Mouse (Mus musculus) forebrain, embryonic 13.5 days (tissue): ENCODE data around the gene Ppara. TPM values are rescaled to one million over a fixed set of nuclear protein-coding genes. Genes with fewer than 3 reads are reported as not detected.

ENCODE experiments used
- ATAC-seq: fragments of 200-750 bp; cut with Nextera tagmentation; 2 replicates; pipeline ENCODE4 v1.8.0; 2017
- H3K27ac ChIP-seq: fragments of 300-500 bp; sonication (generic); 2 replicates; pipeline ENCODE4 v1.5.1; 2015; ENCODE audit warnings: inconsistent platforms, mild to moderate bottlenecking, moderate library complexity
- H3K27me3 ChIP-seq: fragments of 300-500 bp; sonication (generic); 2 replicates; pipeline ENCODE4 v1.6.1; 2015; ENCODE audit warnings: mild to moderate bottlenecking, inconsistent platforms
- H3K36me3 ChIP-seq: fragments of 300-500 bp; sonication (generic); 2 replicates; pipeline ENCODE4 v1.6.1; 2015; ENCODE audit warnings: mild to moderate bottlenecking, inconsistent platforms; ENCODE audit not compliant: poor library complexity, severe bottlenecking
- H3K4me1 ChIP-seq: fragments of 300-500 bp; sonication (generic); 2 replicates; pipeline ENCODE4 v1.6.1; 2015; ENCODE audit warnings: inconsistent platforms
- H3K4me2 ChIP-seq: fragments of 300-500 bp; sonication (generic); 2 replicates; pipeline ENCODE4 v1.6.1; 2015; ENCODE audit warnings: inconsistent platforms, mild to moderate bottlenecking, moderate library complexity
- H3K4me3 ChIP-seq: fragments of 300-500 bp; sonication (generic); 2 replicates; pipeline ENCODE4 v1.5.1; 2015; ENCODE audit warnings: mild to moderate bottlenecking, inconsistent platforms
- H3K9ac ChIP-seq: fragments of 300-500 bp; sonication (generic); 2 replicates; pipeline ENCODE4 v1.6.1; 2015; ENCODE audit warnings: mild to moderate bottlenecking, inconsistent platforms
- H3K9me3 ChIP-seq: fragments of 300-500 bp; sonication (generic); replicated peaks from 2 replicates; pipeline ENCODE4 v1.6.1; 2016; ENCODE audit warnings: inconsistent platforms
- WGBS: fragments of 180-500 bp; shearing (Covaris S2); methylation state at CpG from one replicate; pipeline ENCODE4 v1.1.7; 2015; 5-methylcytosine and 5-hydroxymethylcytosine counted together
- polyA plus RNA-seq: library from polyadenylated mRNA; unstranded; fragments of >200 nt; fragmentation: Nextera tagmentation; extraction: Ambion mirVana; gene quantifications from 2 replicates; pipeline ENCODE4 v1.2.1, GENCODE M21; 2015

Ppara gene
- polyA plus RNA-seq, 1 experiment from 2014 or later: 0.63 TPM

GRCm38 (mm10) chr15:85733686-85734085, 1.1 kb upstream of the Ppara start:
- Histone ChIP-seq H3K9me3 (no peaks in the 10 kb centered on the region), H3K4me1 (peaks cover 17% of the 10 kb centered on the region), H3K27ac (no peak overlapping the region), H3K4me2 (no peak overlapping the region), H3K9ac (no peak overlapping the region), H3K27me3 (peaks cover 68% of the 10 kb centered on the region), H3K4me3 (no peak overlapping the region), H3K36me3 (no peaks in the 10 kb centered on the region)
- WGBS: 91% methylated on average over 2 of the region's 2 CpGs
- no peak for ATAC-seq

DNA sequence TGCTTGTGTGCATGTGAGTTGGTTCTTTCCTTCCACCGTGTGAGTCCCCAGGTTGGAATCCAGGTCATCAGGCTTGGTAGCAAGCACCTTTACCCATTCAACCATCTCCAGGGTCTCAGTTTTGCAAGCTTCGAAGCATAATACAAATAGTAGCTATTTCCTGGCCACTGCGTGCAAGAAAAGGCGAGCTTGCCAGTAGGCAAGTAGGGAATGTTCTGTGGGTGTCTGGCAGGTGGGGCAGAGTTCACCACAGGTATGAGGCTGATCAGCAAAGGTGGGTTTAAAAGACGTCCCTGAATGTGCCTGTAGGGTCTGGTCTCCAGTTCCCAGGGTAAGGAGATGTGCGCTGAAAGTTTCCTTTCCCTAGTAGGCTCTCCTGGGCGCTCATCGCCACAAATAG, 635 bp upstream of the Ppara start:
- Histone ChIP-seq H3K4me2 (peak overlapping the region; percentile 89; the same call in 1 of the 2 replicates), H3K36me3 (no peaks in the 10 kb centered on the region), H3K4me3 (no peak overlapping the region; the same call in 1 of the 2 replicates), H3K9me3 (no peaks in the 10 kb centered on the region), H3K27me3 (peaks cover 68% of the 10 kb centered on the region), H3K27ac (no peak overlapping the region), H3K4me1 (peaks cover 17% of the 10 kb centered on the region), H3K9ac (no peak overlapping the region)
- no peak for ATAC-seq
- 40% methylated on average over 8 of the region's 8 CpGs for WGBS

GRCm38 (mm10) chr15:85735063-85735835, 466 bp downstream of the Ppara start:
- H3K9me3 ChIP-seq: no peaks in the 10 kb centered on the region
- peaks cover 75% of the 10 kb centered on the region for H3K27me3 ChIP-seq
- H3K27ac ChIP-seq: no peak overlapping the region
- H3K36me3 ChIP-seq: no peaks in the 10 kb centered on the region
- H3K9ac ChIP-seq: peak overlapping the region; percentile 60
- under 1% methylated on average over 68 of the region's 78 CpGs for WGBS
- peak overlapping the region; percentile 89 for H3K4me2 ChIP-seq
- peak; percentile 88 for ATAC-seq
- H3K4me1 ChIP-seq: peaks cover 17% of the 10 kb centered on the region
- H3K4me3 ChIP-seq: peak overlapping the region; percentile 61

GRCm38 (mm10) chr15:85735836-85736190, 1.0 kb downstream of the Ppara start:
- Histone ChIP-seq H3K27ac (no peak overlapping the region), H3K4me1 (peaks cover 17% of the 10 kb centered on the region), H3K9ac (peak overlapping the region; percentile 60), H3K36me3 (no peaks in the 10 kb centered on the region), H3K9me3 (no peaks in the 10 kb centered on the region), H3K4me2 (peak overlapping the region; percentile 89), H3K4me3 (peak overlapping the region; percentile 61), H3K27me3 (peaks cover 76% of the 10 kb centered on the region)
- no peak for ATAC-seq
- WGBS: under 1% methylated on average over 25 of the region's 25 CpGs

DNA sequence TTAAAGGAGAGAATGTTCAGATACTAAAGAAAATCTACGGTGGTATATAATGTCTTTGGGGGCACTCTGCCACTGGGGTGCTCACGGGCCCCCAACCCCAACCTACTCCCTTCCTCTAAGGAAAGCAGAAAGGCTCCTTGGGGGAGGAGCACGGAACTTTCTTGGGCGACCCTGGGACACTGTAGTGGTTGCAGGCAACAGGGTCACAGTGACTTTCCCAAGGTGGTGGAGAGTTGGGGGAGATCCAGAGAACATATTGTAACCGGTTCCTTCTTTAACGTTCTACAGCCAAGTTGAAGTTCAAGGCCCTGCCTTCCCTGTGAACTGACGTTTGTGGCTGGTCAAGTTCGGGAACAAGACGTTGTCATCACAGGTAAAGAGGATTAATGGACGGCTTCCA, 1.7 kb downstream of the Ppara start:
- H3K27ac ChIP-seq: no peak overlapping the region
- WGBS: 54% methylated on average over 10 of the region's 10 CpGs
- H3K9ac ChIP-seq: no peak overlapping the region
- no peaks in the 10 kb centered on the region for H3K9me3 ChIP-seq
- H3K4me3 ChIP-seq: no peak overlapping the region
- no peak overlapping the region for H3K4me2 ChIP-seq
- peaks cover 17% of the 10 kb centered on the region for H3K4me1 ChIP-seq
- H3K27me3 ChIP-seq: peaks cover 76% of the 10 kb centered on the region
- no peak for ATAC-seq
- no peaks in the 10 kb centered on the region for H3K36me3 ChIP-seq

DNA sequence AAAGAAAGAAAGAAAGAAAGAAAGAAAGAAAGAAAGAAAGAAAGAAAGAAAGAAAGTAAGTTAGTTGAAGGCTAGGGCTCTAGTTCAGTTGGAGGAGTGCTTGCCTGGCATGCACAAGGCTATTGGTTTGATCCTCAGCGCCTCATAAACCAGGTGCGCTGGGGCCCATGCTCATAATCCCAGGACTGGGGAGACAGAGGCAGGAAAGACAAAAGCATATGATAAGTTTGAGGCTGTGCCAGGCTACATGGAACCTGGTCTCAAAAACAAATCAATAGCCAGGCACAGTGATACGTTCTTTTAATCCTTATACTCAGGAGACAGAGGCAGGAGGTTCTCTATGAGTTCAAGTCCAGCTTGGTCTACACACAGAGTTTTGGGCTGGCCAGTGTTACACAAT, 3.6 kb downstream of the Ppara start:
- Histone ChIP-seq H3K36me3 (no peaks in the 10 kb centered on the region), H3K27me3 (peaks cover 58% of the 10 kb centered on the region), H3K4me2 (no peak overlapping the region), H3K9ac (no peak overlapping the region), H3K27ac (no peak overlapping the region), H3K4me3 (no peak overlapping the region), H3K9me3 (no peaks in the 10 kb centered on the region), H3K4me1 (peaks cover 17% of the 10 kb centered on the region)
- no peak for ATAC-seq
- 83% methylated on average over 3 of the region's 3 CpGs for WGBS

DNA sequence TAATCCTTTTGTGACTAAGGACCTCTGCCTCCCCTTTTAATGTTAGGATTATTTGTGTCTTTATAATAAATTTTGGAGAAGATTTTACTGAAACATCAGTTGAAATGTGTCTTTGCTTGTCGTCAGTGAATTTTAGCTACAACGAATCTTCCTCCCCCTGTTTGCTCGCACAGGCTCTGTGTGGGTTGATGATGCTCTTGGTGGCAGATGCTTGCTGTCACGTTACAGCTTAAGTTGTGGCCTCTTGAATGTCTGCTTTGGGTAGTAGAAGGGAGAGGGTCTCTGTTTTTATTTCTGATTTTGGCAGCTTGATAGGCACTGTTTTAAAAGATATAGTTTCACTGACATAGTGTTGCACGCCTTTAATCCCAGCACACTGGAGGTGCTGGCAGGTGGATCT, 4.2 kb downstream of the Ppara start:
- Histone ChIP-seq H3K36me3 (no peaks in the 10 kb centered on the region), H3K4me1 (peaks cover 17% of the 10 kb centered on the region), H3K4me3 (no peak overlapping the region), H3K9ac (no peak overlapping the region), H3K27ac (no peak overlapping the region), H3K27me3 (peaks cover 52% of the 10 kb centered on the region), H3K9me3 (no peaks in the 10 kb centered on the region), H3K4me2 (no peak overlapping the region)
- ATAC-seq: no peak
- 73% methylated on average over 5 of the region's 5 CpGs for WGBS

DNA sequence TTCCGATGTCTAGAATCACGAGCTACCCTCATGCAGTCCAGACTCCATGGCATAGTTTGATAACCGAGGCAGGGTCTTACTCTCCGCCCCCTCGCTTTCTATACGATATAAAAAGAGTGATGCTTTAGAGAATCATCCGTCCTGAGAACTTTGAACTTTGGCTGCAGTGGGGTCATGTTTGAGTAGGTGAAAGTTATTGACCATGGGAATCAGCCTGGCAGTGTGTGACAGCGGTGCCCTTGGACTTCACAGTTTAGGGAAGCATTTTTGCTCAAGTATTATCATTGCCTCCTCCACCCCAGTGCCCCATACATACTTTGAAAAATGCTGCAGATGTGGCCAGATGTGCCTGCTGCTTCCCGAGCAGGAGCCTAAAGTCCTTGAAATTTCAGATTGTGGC, 7.8 kb downstream of the Ppara start:
- Histone ChIP-seq H3K27ac (no peak overlapping the region), H3K4me3 (no peak overlapping the region), H3K9me3 (no peaks in the 10 kb centered on the region), H3K4me2 (no peak overlapping the region), H3K9ac (no peak overlapping the region), H3K4me1 (no peaks in the 10 kb centered on the region), H3K27me3 (peaks cover 16% of the 10 kb centered on the region), H3K36me3 (no peaks in the 10 kb centered on the region)
- ATAC-seq: no peak
- 90% methylated on average over 9 of the region's 9 CpGs for WGBS

- Histone ChIP-seq H3K9ac (no peak overlapping the region), H3K27ac (no peak overlapping the region), H3K36me3 (no peaks in the 10 kb centered on the region), H3K4me1 (no peaks in the 10 kb centered on the region), H3K4me3 (no peak overlapping the region), H3K27me3 (peaks cover 14% of the 10 kb centered on the region), H3K9me3 (no peaks in the 10 kb centered on the region), H3K4me2 (no peak overlapping the region)
- WGBS: 76% methylated on average over 3 of the region's 3 CpGs
- no peak for ATAC-seq
Observed at GRCm38 (mm10) chr15:85743946-85744345, 9.2 kb downstream of the Ppara start.

- Histone ChIP-seq H3K9me3 (no peaks in the 10 kb centered on the region), H3K4me1 (no peaks in the 10 kb centered on the region), H3K27ac (no peak overlapping the region), H3K36me3 (no peaks in the 10 kb centered on the region), H3K4me3 (no peak overlapping the region), H3K9ac (no peak overlapping the region), H3K4me2 (no peak overlapping the region), H3K27me3 (no peaks in the 10 kb centered on the region; the same call in 1 of the 2 replicates)
- WGBS: 73% methylated on average over 8 of the region's 8 CpGs
- ATAC-seq: no peak
Observed at GRCm38 (mm10) chr15:85746178-85746577, 11.4 kb downstream of the Ppara start.

GRCm38 (mm10) chr15:85746671-85747070, 11.9 kb downstream of the Ppara start:
- Histone ChIP-seq H3K4me1 (no peaks in the 10 kb centered on the region), H3K9me3 (no peaks in the 10 kb centered on the region), H3K27me3 (no peaks in the 10 kb centered on the region), H3K27ac (no peak overlapping the region), H3K36me3 (no peaks in the 10 kb centered on the region), H3K9ac (no peak overlapping the region), H3K4me2 (no peak overlapping the region), H3K4me3 (no peak overlapping the region)
- 86% methylated on average over 13 of the region's 13 CpGs for WGBS
- no peak for ATAC-seq

DNA sequence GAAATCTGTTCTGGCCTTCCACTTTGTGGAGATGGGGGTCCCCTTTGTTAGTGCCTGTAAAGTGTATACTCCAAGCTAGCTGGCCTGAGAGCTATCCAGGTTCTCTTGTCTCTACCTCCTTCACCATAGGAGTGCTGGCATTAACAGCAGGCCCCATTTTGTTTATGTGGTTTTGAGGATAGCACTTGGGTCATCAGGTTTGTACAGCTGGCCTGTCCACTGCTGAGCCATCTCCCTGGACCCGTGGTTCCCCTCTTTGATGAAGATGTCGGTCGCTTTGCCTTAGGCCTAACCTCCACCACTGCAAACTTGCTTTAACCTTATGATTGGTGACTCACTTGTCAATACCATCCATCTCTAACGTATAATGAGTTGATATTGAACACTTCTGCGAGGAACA, 13.2 kb downstream of the Ppara start:
- no peak overlapping the region for H3K4me2 ChIP-seq
- H3K4me3 ChIP-seq: no peak overlapping the region
- ATAC-seq: no peak
- WGBS: 87% methylated on average over 5 of the region's 5 CpGs
- no peaks in the 10 kb centered on the region for H3K9me3 ChIP-seq
- no peaks in the 10 kb centered on the region for H3K4me1 ChIP-seq
- no peak overlapping the region for H3K9ac ChIP-seq
- H3K27me3 ChIP-seq: no peaks in the 10 kb centered on the region
- H3K36me3 ChIP-seq: no peaks in the 10 kb centered on the region
- H3K27ac ChIP-seq: no peak overlapping the region

DNA sequence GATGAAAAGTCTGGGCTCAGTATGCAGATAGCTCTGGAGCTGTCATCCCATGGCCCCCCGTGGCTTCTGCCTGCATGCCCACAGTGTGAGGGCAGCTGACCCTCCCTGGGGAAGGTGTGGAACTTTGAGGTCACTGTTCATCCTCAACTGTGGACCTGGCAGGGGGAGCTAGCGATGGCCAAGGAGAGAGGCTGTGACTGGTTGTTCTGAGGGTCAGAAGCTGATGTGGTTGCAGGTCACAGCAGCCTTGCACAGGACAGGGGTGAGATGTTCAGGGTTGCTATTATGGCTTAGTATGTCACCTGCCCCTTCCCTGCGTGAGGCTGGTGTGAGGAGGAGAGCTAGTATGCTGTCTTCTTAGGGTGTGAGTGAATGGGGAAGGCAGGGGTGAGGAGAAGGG, 13.7 kb downstream of the Ppara start:
- H3K9ac ChIP-seq: no peak overlapping the region
- WGBS: 85% methylated on average over 3 of the region's 3 CpGs

More for the DNA sequence above, 13.7 kb downstream of the Ppara start:
- no peak overlapping the region for H3K4me2 ChIP-seq
- H3K27ac ChIP-seq: no peak overlapping the region
- no peaks in the 10 kb centered on the region for H3K36me3 ChIP-seq
- no peak for ATAC-seq
- H3K4me3 ChIP-seq: no peak overlapping the region
- no peaks in the 10 kb centered on the region for H3K27me3 ChIP-seq
- H3K4me1 ChIP-seq: no peaks in the 10 kb centered on the region
- no peaks in the 10 kb centered on the region for H3K9me3 ChIP-seq
